Mouse (Mus musculus): ENCODE results near the gene Myo15. TPM values are rescaled to one million over a fixed set of nuclear protein-coding genes. Genes with fewer than 3 reads are reported as not detected.
A peak's percentile ranks its signal among the peaks of the same experiment; 100 is the strongest.

The Myo15 gene
- total RNA-seq, 2 experiments from 2014 or later, result 0.05 to 0.12 TPM

GRCm38 (mm10) chr11:60495692-60496091 is 26.6 kb downstream of the Myo15 start:
- DNase-seq (ENCODE audit: low spot score in 2 of 2), result no peak

- no peak for DNase-seq (ENCODE audit: low spot score in 2 of 2)
These were observed 38.1 kb downstream of the Myo15 start for GRCm38 (mm10) chr11:60507281-60507680.

- no peak for DNase-seq (ENCODE audit: low spot score in 2 of 2)
These were observed 39.8 kb downstream of the Myo15 start for GRCm38 (mm10) chr11:60508950-60509349.

GRCm38 (mm10) chr11:60509500-60509899 is 40.4 kb downstream of the Myo15 start:
- DNase-seq (ENCODE audit: low spot score in 2 of 2), result peak in 1 of 2 experiments; percentile 5

GRCm38 (mm10) chr11:60511893-60512292 is 42.8 kb downstream of the Myo15 start:
- no peak for DNase-seq (ENCODE audit: low spot score in 2 of 2)

GRCm38 (mm10) chr11:60512520-60512919 is 43.4 kb downstream of the Myo15 start:
- no peak for DNase-seq (ENCODE audit: low spot score in 2 of 2)

- DNase-seq (ENCODE audit: low spot score in 2 of 2), result no peak
These were observed 45.8 kb downstream of the Myo15 start for GRCm38 (mm10) chr11:60514941-60515340.

GRCm38 (mm10) chr11:60518305-60518704 is 49.2 kb downstream of the Myo15 start:
- no peak for DNase-seq (ENCODE audit: low spot score in 2 of 2)

- DNase-seq (ENCODE audit: low spot score in 2 of 2), result no peak
These were observed 52.9 kb downstream of the Myo15 start for GRCm38 (mm10) chr11:60522027-60522426.

- DNase-seq (ENCODE audit: low spot score in 2 of 2), result no peak
These were observed 53.7 kb downstream of the Myo15 start for GRCm38 (mm10) chr11:60522661-60523365.

- no peak for DNase-seq (ENCODE audit: low spot score in 2 of 2)
These were observed 57.3 kb downstream of the Myo15 start for GRCm38 (mm10) chr11:60526461-60526860.

GRCm38 (mm10) chr11:60535676-60536075 is 66.5 kb downstream of the Myo15 start:
- DNase-seq (ENCODE audit: low spot score in 2 of 2), result no peak

GRCm38 (mm10) chr11:60536180-60536858 is 67.2 kb downstream of the Myo15 start, which contains the start of gene Alkbh5:
TSS of gene Alkbh5 (plus strand) at chr11:60536381.
- peak; percentile 15 to 22 for DNase-seq (ENCODE audit: low spot score in 2 of 2)

- peak; percentile 90 to 92 for DNase-seq (ENCODE audit: low spot score in 2 of 2)
These were observed 67.8 kb downstream of the Myo15 start for GRCm38 (mm10) chr11:60536859-60537467.

- DNase-seq (ENCODE audit: low spot score in 2 of 2), result peak; percentile 92 to 97
These were observed 68.6 kb downstream of the Myo15 start for GRCm38 (mm10) chr11:60537468-60538347.

- peak; percentile 16 to 28 for DNase-seq (ENCODE audit: low spot score in 2 of 2)
These were observed 69.5 kb downstream of the Myo15 start for GRCm38 (mm10) chr11:60538371-60539281.

- DNase-seq (ENCODE audit: low spot score in 2 of 2), result no peak
These were observed 70.4 kb downstream of the Myo15 start for GRCm38 (mm10) chr11:60539540-60539939.

- peak; percentile 18 to 34 for DNase-seq (ENCODE audit: low spot score in 2 of 2)
These were observed 71.0 kb downstream of the Myo15 start for GRCm38 (mm10) chr11:60540002-60540610.

- DNase-seq (ENCODE audit: low spot score in 2 of 2), result no peak
These were observed 71.6 kb downstream of the Myo15 start for GRCm38 (mm10) chr11:60540761-60541160.

- DNase-seq (ENCODE audit: low spot score in 2 of 2), result no peak
These were observed 72.7 kb downstream of the Myo15 start for GRCm38 (mm10) chr11:60541831-60542230.

All from left cerebral cortex, adult 18-20 months (tissue).